ENCODE assay signal across 24 mouse cellular contexts in the genomic region with DNA sequence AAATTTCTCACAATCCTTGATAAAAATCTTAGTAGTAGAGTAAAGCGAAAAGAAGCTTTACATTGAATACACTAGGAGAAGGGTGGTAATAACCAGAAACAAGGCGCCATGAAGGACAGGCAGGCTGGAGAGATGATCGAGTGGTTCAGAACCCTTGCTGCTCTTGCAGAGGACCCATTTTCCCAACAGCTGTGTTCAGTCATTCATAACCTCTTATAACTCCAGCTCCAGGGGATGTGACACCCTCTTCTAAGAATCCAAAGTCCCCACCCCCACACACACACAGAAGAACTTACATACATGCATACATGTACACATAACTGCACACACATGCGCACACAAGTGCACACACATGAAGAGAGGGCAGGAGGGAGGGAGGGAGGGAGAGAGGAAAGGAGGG.
"Had no signal": no experiment of that assay in that cellular context is flagged by ENCODE, and none has a peak within 500 bp of the region (broad histone marks: within the 10 kb centered on the region; RNA-seq: fewer than 3 reads in every experiment).

No protein-coding gene starts in this region.

- H3K9me3 ChIP-seq: heart, embryonic 10.5 days; heart, embryonic 12.5 days; hindbrain, embryonic 10.5 days; hindbrain, embryonic 12.5 days; intestine, embryonic 15.5 days; limb, embryonic 10.5 days; limb, embryonic 12.5 days had no signal

- H3K27ac ChIP-seq: gastrocnemius, adult 2 months; heart, embryonic 10.5 days; hindbrain, embryonic 10.5 days; hindbrain, embryonic 12.5 days; hindbrain, embryonic 14.5 days; intestine, embryonic 15.5 days; layer of hippocampus, adult 2 months; left cerebral cortex, adult 2 months; limb, embryonic 10.5 days; limb, embryonic 12.5 days had no signal

- H3K27me3 ChIP-seq: heart, embryonic 12.5 days; hindbrain, embryonic 12.5 days; intestine, embryonic 15.5 days; limb, embryonic 12.5 days had no signal

- H3K36me3 ChIP-seq: heart, embryonic 10.5 days; heart, embryonic 12.5 days; hindbrain, embryonic 10.5 days; hindbrain, embryonic 12.5 days; intestine, embryonic 15.5 days; limb, embryonic 10.5 days; limb, embryonic 12.5 days had no signal

- H3K9ac ChIP-seq: heart, embryonic 12.5 days; hindbrain, embryonic 12.5 days; hindbrain, embryonic 14.5 days; intestine, embryonic 15.5 days; limb, embryonic 12.5 days had no signal

- ATAC-seq: forebrain, embryonic 16.5 days; hindbrain, embryonic 16.5 days; inflammation-experienced regulatory T-cells, adult 6 months; intestine, embryonic 15.5 days; intestine, postnatal 0 days had no signal

- H3K4me2 ChIP-seq: heart, embryonic 12.5 days; hindbrain, embryonic 12.5 days; hindbrain, embryonic 14.5 days; intestine, embryonic 15.5 days; limb, embryonic 12.5 days had no signal

- DNase-seq: gastrocnemius, adult 2 months; gastrocnemius, postnatal 10 days; gastrocnemius, postnatal 25 days; heart, postnatal 10 days; heart, postnatal 4 days; kidney, adult 18-20 months; kidney, adult 8-10 months; kidney, postnatal 14 days; kidney, postnatal 4 days; liver had no signal

- H3K4me3 ChIP-seq: gastrocnemius, adult 2 months; heart, embryonic 10.5 days; heart, embryonic 12.5 days; hindbrain, embryonic 10.5 days; hindbrain, embryonic 12.5 days; intestine, embryonic 15.5 days; layer of hippocampus, adult 2 months; left cerebral cortex, adult 2 months; limb, embryonic 10.5 days; limb, embryonic 12.5 days had no signal

- H3K4me1 ChIP-seq: heart, embryonic 10.5 days; heart, embryonic 12.5 days; hindbrain, embryonic 10.5 days; hindbrain, embryonic 12.5 days; intestine, embryonic 15.5 days; limb, embryonic 10.5 days; limb, embryonic 12.5 days had no signal
